Mouse (Mus musculus) C2C12 (cell line): ENCODE data around the gene Gmpr. TPM values are rescaled to one million over a fixed set of nuclear protein-coding genes. Genes with fewer than 3 reads are reported as not detected.

Experiments used
- H3K27me3 ChIP-seq: one replicate; pipeline ENCODE4 v1.6.1; 2011; ENCODE audit not compliant: control insufficient read depth, insufficient read depth, insufficient read length
- H3K36me3 ChIP-seq: one replicate; pipeline ENCODE4 v1.6.1; 2011; ENCODE audit not compliant: control insufficient read depth, insufficient read depth
- H3K4me3 ChIP-seq: one replicate; pipeline ENCODE4 v1.5.1; 2011; ENCODE audit warnings: mild to moderate bottlenecking, control low read depth; ENCODE audit not compliant: poor library complexity, insufficient read depth, severe bottlenecking
- H3K79me2 ChIP-seq: one replicate; pipeline ENCODE4 v1.6.1; 2011; ENCODE audit not compliant: control insufficient read depth, insufficient read depth
- H3K79me3 ChIP-seq: one replicate; pipeline ENCODE4 v1.6.1; 2011; ENCODE audit warnings: low read depth, control low read depth
- H3ac ChIP-seq: one replicate; pipeline ENCODE3; 2011; ENCODE audit warnings: low read depth; ENCODE audit not compliant: control insufficient read depth, insufficient read length
- CEBPB ChIP-seq: IDR thresholded peaks from one replicate; pipeline ENCODE4 v1.6.1; 2011; ENCODE audit warnings: low read depth, mild to moderate bottlenecking, control low read depth, moderate library complexity
- CTCF ChIP-seq: IDR thresholded peaks from one replicate; pipeline ENCODE4 v1.5.1; 2011; ENCODE audit not compliant: control insufficient read depth, insufficient read depth, insufficient read length
- FOSL1 ChIP-seq: IDR thresholded peaks from one replicate; pipeline ENCODE4 v1.8.0; 2011; ENCODE audit warnings: mild to moderate bottlenecking, low read length; ENCODE audit not compliant: poor library complexity, insufficient read depth, severe bottlenecking
- MAX ChIP-seq: IDR thresholded peaks from one replicate; pipeline ENCODE4 v1.6.1; 2011; ENCODE audit warnings: mild to moderate bottlenecking, control low read depth
- MYOD1 ChIP-seq: IDR thresholded peaks from one replicate; pipeline ENCODE4 v1.6.1; 2011; ENCODE audit warnings: low read depth; ENCODE audit not compliant: control insufficient read depth, insufficient read length
- MYOG ChIP-seq: IDR thresholded peaks from one replicate; pipeline ENCODE4 v1.6.1; 2011; ENCODE audit not compliant: control insufficient read depth, insufficient read length; ENCODE audit errors: extremely low read depth
- USF1 ChIP-seq: IDR thresholded peaks from one replicate; pipeline ENCODE4 v1.6.1; 2011; ENCODE audit warnings: low read depth, mild to moderate bottlenecking, control low read depth, moderate library complexity
- polyA plus RNA-seq: library from polyadenylated mRNA; unstranded; fragments of >200 nt; fragmentation: generic; extraction: Trizol; gene quantifications from one replicate; pipeline ENCODE4 v1.2.1, GENCODE M21; 2012; ENCODE audit warnings: missing spikeins

The Gmpr gene
- polyA plus RNA-seq, 1 experiment, result 12.9 TPM

GRCm38 (mm10) chr13:45590898-45591297 lies 83.7 kb downstream of the Gmpr start:
- H3K4me3 ChIP-seq, result no peak overlapping the region
- no peaks in the 10 kb centered on the region for H3K79me3 ChIP-seq
- H3K36me3 ChIP-seq, result no peaks in the 10 kb centered on the region
- no peaks in the 10 kb centered on the region for H3K79me2 ChIP-seq
- H3K27me3 ChIP-seq, result no peaks in the 10 kb centered on the region
- TF ChIP-seq MAX (no peak), MYOG (no peak), FOSL1 (no peak), MYOD1 (no peak), CEBPB (no peak), USF1 (no peak), CTCF (no peak)
- H3ac ChIP-seq, result no peak overlapping the region

- TF ChIP-seq MYOG, result no peak
- no peak for TF ChIP-seq MAX
- no peak for TF ChIP-seq USF1
- no peak for TF ChIP-seq CTCF
- H3K79me3 ChIP-seq, result no peaks in the 10 kb centered on the region
Measured at GRCm38 (mm10) chr13:45593914-45594313, 86.7 kb downstream of the Gmpr start.

GRCm38 (mm10) chr13:45595416-45595815 lies 88.2 kb downstream of the Gmpr start:
- H3K79me2 ChIP-seq, result no peaks in the 10 kb centered on the region
- TF ChIP-seq MAX, result no peak
- TF ChIP-seq MYOD1, result no peak
- no peak for TF ChIP-seq CEBPB
- no peak for TF ChIP-seq CTCF
- no peak for TF ChIP-seq MYOG
- no peak for TF ChIP-seq USF1
- no peak for TF ChIP-seq FOSL1
- no peak overlapping the region for H3ac ChIP-seq
- no peaks in the 10 kb centered on the region for H3K36me3 ChIP-seq
- H3K27me3 ChIP-seq, result no peaks in the 10 kb centered on the region
- no peaks in the 10 kb centered on the region for H3K79me3 ChIP-seq
- no peak overlapping the region for H3K4me3 ChIP-seq

More at GRCm38 (mm10) chr13:45593914-45594313, 86.7 kb downstream of the Gmpr start:
- no peaks in the 10 kb centered on the region for H3K27me3 ChIP-seq
- no peak overlapping the region for H3ac ChIP-seq
- H3K36me3 ChIP-seq, result no peaks in the 10 kb centered on the region
- H3K79me2 ChIP-seq, result no peaks in the 10 kb centered on the region
- no peak overlapping the region for H3K4me3 ChIP-seq

GRCm38 (mm10) chr13:45599831-45600230 lies 92.6 kb downstream of the Gmpr start:
- no peaks in the 10 kb centered on the region for H3K36me3 ChIP-seq
- no peak overlapping the region for H3ac ChIP-seq
- no peaks in the 10 kb centered on the region for H3K79me3 ChIP-seq
- no peaks in the 10 kb centered on the region for H3K79me2 ChIP-seq
- no peaks in the 10 kb centered on the region for H3K27me3 ChIP-seq
- TF ChIP-seq FOSL1 (no peak), CEBPB (no peak)
- no peak overlapping the region for H3K4me3 ChIP-seq

- TF ChIP-seq FOSL1 (no peak), CTCF (no peak), USF1 (no peak), CEBPB (no peak), MAX (no peak), MYOD1 (no peak), MYOG (no peak)
- H3ac ChIP-seq, result no peak overlapping the region
Measured at GRCm38 (mm10) chr13:45600443-45600842, 93.2 kb downstream of the Gmpr start.

More at GRCm38 (mm10) chr13:45600443-45600842, 93.2 kb downstream of the Gmpr start:
- Histone ChIP-seq H3K79me3 (no peaks in the 10 kb centered on the region), H3K27me3 (no peaks in the 10 kb centered on the region), H3K4me3 (no peak overlapping the region), H3K79me2 (no peaks in the 10 kb centered on the region), H3K36me3 (no peaks in the 10 kb centered on the region)

Other genes with a start within 250 kb of the Gmpr start
- gene Mylip, start 117.7 kb upstream of the Gmpr start, polyA plus RNA-seq, result 4.8 TPM